Mouse (Mus musculus) mouse trophoblast stem cell (cell line): ENCODE data around the gene Bbx.

ENCODE experiments used
- in situ Hi-C, 2 experiments: fragments of 300-500 bp; cut with MseI, MboI; formaldehyde crosslinking; loops; 2 replicates in 1 of 2; 3 replicates in 1 of 2; pipeline ENCODE4 v1.15.1; 2025

Gene Bbx

DNA sequence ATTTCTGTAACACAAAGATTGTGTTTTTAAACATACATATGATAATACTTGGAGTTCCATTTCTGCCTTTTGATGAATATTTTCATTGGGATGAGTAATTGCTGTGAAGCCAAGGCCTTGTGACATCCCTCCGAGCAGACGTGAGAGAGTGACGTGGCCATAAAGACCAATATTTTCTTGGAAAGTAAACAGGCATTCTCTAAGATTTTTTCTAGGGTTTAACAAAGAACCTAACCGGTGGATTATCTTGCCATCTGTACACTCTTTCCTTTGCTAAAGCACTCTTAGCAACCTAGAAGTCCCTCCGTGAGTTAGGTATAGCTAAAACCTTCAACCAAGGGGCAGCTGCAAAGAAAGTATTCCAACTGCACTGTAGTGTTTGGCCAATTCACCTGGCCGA lies 32.4 kb downstream of the Bbx start:
- in situ Hi-C loops = no loop called here

DNA sequence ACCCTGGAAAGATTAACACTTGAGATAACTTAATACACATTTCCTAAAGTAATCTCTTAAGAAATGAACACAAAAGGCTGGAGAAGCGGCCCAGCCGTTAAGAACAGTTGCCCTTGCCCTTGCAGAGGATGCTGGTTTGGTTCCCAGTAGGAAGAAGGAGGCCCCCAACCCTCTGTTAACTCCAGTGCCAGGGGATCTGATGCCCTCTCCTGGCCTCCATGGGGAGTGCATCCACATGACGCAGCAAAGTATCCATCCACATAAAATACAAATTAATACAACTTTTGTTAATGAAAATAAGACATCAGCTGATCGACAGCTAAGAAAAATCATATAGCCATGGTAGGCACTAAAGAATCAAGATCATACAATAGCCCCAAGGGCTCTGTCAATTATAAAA lies 33.6 kb downstream of the Bbx start:
- in situ Hi-C loops = no loop called here

DNA sequence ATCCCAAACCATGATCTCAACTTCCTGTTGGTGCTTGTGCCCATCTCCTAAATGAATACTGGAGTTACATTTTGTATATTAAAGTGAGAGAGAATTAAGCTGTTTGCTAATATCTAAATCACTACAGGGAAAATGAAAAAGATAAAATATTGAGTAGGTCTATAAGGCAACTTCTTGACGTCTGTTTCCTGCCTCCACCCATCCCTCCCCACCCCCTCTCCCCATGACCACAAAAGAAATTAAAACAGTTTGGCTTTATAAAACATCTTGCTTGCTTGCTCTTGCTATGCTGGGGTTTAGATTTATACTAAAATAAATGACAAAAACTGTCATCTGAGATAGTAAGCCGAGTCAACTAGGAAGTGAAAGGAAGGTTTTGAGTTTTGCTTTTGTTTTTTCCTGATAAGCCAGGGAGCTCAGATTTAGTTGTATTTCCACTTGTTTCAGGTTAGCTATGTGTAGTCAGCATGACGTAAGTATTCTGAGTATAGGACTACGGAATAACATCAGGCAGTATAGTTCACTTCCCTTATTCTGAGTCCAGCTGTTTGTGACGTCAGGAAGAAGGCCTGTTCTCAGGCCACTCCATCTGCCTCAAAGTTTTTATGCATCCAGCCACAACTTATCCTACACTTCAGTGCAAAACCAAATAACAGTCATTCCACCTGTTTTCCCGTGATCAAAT lies 36.1 kb downstream of the Bbx start:
- in situ Hi-C loops = no loop called here

DNA sequence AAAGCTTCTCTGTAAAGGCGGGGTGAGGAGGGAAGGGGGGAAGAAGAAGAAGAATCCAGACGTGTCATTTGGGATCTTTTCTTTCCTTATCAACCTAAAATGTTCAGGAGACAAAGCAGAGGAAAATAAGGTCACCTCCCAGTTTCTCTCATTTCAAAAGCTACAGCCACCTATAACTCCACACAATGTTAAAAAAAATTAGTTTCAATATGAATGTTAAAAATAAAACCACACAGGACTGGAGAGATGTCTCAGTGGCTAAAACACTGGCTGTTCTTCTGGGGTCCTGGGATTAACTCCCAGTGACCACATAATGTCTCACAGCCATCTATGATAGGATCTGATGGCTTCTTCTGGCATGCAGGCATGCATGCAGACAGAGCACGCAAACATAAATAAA lies 43.7 kb downstream of the Bbx start:
- in situ Hi-C loops = no loop called here

DNA sequence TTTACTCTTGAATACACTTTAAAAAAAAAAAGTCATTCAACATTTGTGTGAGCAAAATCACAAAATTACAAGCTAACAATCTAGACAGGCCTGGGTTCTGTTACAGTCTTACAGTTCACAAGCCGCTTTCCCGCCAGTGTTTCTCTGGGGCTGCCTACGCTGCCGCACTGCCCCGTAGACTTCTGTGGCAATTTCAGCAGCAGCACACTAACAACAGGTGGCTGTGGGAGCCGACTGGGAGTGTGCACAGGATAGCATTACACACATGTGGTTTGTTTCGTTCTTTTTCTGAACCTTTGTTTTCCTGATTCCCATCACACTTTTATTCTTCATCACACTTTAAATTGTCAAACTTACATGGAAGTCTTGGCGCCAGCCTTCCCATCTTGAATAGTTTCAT lies 48.6 kb downstream of the Bbx start:
- in situ Hi-C loops = no loop called here

DNA sequence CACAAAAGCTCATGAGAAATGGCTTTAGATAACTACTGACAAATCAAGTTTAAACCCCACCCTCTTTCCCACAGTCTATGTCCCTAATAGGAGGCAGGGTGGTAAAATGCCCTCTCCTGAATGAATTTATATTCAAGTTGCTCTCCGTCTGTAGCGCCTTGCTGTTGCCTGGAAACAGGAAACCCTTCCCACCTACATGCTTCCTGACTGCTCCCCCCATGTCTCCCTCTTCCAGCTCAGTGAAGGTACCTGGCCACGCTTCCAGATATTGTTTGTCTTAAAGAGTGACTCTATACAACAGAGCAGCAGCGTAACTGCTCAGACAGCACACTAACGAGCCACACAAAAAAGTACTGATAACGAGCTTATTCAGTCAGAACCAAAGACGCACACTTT lies 50.8 kb downstream of the Bbx start:
- in situ Hi-C loops = no loop called here

DNA sequence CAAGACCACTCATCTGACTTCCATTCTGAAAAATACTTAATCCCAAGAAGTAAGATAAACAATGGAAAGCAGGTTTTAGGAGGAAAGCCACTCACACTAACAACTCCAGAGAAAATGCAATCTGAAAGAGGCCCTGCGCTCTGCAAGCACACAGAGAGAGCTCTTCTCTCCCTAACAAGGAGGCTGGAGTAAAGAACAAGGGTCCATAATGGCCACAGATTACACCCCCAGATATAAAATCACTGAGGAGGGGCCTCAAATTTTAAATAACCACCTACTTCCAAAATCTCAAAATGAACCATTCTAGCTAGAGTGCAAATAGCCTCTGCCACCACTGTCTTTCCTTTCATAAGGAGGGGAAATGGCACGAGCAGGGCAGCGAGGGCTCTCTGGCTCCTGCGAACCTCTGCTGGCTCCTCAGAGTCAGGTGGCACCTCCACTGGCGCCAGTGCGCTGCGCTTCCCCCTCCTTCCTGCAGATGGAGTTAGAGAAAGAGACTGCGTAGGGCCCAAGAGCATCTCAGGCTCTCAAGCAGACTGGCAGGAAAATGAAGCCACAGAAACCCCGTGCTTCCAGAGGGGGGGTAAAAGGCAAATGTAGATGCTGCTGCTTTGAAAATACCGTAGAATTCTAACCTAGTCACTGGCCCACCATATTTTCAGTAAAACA lies 51.4 kb downstream of the Bbx start:
- in situ Hi-C loops = no loop called here

DNA sequence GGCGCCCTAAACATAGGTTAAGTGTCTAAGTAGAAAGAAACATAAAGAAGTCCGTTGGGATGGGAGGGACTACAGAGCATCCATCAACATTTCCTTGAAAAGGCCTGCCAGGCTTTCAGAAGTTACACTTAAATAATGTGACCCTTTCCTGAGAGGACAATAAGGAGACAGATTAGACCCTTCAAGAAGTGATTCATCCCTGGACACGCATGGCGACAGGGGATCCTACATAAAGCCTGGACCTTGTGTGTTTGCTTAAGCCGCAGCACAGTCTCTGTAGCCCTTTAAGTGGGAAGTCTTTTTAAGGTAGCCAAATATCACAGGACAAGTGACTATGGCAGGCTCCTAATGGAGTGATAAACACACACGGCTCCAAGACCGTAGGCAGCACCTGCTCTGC lies 52.0 kb downstream of the Bbx start:
- in situ Hi-C loops = no loop called here

DNA sequence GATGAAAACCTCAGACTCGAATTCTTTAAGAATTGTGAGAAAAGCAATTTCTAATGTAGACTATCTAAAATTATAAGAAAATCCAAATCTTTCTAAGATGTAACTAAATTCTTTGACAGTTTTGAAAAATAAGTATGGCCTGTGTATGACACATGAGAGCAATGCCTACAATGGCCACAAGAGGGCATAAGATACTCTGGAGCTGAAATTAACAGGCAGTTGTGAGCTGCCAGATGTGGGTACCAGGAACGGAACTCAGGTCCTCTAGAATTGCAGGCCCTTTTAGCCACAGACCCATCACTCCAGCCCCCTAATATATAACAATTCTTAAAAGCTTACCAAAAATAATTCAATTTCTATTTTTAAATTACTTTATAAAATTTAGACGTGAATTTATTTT lies 57.6 kb downstream of the Bbx start:
- in situ Hi-C loops = loop anchor here in 1 of 2 experiments (10.0 kb wide), 1 partner anchor 360 kb away; no protein-coding TSS in a partner anchor

DNA sequence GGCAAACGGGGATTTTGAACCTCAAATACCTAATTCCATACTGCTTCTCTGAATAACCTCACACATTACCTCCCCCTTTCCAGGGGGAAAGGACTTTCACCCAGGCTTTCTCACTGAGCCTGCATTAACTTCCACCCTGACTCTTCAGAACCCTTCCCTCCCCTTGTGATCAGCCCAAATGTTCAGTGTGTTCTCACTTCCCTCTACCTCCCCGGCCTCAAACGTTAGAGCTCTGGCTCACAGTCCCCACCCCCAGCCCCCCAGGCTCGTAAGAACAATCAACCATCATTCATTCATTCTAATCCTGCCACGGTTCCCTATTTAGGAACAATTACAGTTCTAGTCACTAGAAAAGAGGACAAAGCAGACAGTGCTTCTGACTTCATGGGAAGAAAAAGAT lies 58.5 kb downstream of the Bbx start:
- in situ Hi-C loops = loop anchor here in 1 of 2 experiments (10.0 kb wide), 1 partner anchor 361 kb away; no protein-coding TSS in a partner anchor

DNA sequence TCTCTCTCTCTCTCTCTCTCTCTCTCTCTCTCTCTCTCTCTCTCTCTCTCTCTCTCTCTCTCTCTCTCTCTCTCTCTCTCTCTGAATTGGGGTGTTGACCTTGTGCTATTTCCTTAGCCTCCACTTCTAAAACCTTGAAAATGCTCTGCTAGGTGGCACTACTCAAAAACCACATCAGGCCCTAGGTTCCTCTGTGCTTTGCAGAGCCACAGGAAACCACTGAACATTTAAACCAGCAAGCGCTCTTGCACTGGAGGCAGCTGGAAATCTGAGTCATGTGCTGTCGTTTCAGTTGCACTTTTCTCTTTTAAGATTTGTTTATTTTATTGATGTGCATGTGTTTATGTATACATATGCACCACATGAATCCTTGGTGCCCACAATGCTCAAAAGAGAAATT lies 59.6 kb downstream of the Bbx start:
- in situ Hi-C loops = loop anchor here in 1 of 2 experiments (10.0 kb wide), 1 partner anchor 362 kb away; no protein-coding TSS in a partner anchor

DNA sequence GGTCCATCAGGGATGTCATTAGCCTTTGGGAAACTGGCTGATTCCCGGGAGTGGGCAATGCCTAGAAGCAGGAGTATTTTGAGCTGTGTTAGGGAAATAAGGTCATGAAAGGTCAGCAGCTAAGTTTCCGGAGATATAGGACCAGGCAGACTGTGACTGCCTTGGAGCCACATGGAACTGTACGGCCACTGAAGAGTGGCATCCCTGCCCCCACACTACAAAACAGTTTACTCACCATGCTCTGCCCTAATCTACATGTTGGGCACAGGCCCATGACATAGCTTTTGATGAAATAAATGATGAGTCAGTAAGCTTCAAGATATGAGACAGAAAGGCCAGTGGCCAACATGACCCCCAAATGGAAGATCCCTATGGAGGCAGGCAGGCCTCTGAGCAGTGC lies 60.7 kb downstream of the Bbx start:
- in situ Hi-C loops = loop anchor here in 1 of 2 experiments (10.0 kb wide), 1 partner anchor 363 kb away; no protein-coding TSS in a partner anchor

DNA sequence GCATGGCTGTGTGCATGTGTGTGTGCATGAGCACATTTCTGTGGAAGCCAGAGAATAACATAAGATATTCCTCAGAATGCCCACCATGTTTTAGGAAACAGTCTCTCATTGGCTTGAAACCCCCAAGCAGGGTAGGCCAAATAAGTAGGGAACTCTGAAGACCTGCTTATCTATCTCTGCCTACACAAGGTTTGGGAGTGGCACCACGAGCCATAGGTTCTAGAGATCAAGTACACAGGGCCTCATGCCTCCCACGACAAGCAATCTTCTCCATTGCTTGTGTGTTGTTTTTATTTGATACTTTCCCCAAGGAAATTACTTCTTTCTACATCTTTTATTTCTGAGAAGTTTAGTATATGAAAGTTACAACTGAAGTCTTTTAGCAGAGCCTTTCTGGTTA lies 61.8 kb downstream of the Bbx start:
- in situ Hi-C loops = loop anchor here in 1 of 2 experiments (10.0 kb wide), 1 partner anchor 364 kb away; no protein-coding TSS in a partner anchor

DNA sequence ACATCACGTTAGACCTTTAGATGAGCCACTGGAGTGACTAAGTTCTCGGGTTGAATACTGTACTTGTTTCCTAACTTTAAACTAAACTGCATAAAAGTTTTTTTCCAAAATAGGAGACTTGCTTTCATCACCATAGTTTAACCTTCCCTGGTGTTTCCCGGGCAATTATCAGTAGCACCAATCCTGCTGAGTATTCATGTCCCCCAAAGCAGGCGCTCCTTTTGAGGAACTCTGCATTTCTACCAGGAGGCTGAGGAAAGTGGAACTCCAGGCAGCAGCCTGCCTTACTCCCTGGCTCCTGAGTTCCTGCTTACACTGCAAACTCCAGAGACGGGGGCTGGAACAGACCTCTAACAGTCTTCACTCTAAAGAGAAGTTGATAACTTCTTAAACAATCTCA lies 65.6 kb downstream of the Bbx start:
- in situ Hi-C loops = no loop called here

DNA sequence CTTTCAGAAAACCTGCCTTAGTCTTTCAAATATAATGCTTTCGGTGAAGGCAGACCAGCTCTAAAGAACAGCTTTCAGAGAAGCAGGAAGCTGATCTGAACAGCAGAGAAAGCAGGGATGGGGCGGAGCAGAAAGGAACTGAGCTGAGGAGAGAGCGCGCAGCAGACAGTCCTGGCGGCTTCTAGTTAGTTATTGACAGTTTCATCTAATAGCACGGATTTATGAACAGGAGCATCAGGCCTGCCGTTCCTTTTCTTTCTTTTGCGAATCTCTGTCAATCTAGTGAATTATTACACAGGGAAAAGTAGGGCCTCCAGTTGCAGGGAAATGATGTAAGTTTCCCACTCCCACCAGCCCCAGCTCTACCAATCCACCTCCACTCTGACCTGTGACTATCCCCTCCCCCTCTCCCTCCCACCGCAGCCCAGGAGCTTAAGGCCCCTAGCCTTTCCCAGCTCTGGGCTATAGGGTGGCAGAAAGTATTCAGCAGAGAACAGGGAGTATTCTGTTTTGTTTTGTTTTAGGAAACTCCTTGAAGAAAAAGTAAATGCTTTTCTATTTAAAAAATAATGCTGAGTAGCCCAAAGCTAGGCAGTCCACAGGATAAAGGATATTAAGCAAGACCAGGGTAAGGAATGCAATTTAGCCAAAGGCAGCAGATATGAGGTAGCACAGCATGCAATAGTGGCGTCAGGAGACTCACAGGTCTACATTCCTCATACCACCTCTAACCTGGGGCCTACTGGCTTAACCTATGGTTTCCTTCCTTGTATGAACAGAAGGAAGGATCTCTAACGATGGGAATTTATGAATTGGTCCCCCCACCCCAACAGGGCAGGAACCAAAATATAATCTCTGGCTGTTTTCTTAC lies 67.8 kb downstream of the Bbx start:
- in situ Hi-C loops = no loop called here

DNA sequence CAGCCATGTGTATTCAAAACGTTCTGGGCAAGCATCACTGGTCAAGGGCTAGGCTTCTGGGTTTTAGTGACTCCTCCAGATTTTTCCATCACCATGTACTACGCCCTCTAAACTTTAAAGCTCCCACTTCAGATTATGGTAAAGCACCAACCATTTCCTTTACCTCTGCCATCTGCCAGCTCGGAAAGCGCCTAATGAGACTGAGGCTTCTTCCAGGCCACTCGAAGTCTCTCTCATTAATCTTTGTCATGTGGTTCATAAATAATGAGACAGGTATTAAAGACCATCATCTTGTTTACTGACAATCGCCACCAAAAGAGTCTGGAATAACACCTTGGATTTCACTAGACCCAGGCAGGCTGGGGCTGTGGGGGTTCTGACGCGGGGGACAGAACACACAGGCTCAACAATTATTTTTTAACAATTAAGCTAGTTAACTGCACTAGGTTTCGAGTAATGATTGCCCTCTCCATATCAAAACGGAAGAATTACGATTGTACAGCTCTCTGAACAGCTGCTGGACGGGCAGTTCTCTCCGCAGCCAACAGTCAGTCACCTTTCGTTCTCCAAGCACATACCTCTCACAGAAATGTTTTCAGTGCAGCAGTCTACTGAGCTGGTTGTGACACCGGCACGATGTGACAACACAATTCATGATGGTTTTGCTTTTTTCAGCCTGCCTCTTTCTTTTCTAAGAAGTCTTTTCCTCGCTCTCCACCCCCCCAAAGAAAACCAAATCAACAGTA lies 68.6 kb downstream of the Bbx start:
- in situ Hi-C loops = no loop called here

DNA sequence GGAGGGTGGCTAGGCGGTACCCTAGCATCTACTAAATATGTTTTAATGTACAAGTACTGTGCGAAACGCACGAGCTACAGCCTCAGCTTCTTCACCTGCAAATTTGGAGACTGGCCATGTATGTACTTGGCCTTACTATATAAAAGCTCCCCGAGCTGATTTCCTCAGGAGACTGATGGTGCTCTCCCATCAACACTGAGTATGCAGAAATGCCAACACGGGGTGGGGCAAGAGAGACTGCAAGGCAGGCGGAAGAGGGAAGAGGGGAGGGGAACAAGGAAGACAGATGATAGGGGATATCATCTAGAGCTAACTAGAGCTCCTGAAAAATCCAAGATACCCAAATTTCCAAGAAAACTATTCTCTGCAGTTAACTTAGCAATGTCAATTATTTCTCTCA lies 71.6 kb downstream of the Bbx start:
- in situ Hi-C loops = no loop called here

DNA sequence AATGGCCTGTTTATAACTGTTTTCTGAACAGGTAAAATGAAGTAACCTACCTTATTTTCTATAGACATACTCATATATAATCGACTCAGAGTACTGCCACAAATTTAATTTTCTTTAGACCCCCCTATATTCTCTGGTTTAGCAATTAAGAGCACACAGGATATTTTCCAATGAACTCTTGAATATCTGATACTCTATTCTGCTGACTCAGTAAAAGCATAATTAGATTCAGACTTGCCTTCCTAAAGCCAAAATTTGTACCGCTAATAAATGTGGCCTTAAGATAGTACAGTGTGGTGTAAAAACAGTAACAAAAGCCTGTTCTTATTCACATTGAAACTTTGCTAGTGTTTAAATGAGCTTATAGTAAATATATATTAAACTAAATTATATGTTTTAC lies 102.5 kb downstream of the Bbx start:
- in situ Hi-C loops = no loop called here

DNA sequence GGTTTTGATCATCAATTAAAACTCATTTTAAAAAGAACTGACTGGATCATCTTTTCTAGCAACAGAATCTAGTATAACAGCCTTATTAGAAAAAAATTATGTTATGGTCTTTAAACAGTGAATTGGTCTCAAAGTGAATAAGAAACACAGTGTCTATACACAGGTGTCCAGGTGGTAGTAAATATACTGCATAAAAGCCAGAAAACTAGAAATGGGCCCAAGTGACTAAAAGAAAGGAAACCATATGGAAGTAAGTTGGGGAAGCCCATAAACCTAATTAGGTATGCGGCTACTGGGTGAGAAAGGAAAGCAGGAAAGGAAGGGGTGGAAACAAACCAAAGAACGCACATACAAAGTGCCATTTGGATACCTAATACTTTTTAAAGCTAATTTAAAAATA lies 107.4 kb downstream of the Bbx start:
- in situ Hi-C loops = no loop called here

DNA sequence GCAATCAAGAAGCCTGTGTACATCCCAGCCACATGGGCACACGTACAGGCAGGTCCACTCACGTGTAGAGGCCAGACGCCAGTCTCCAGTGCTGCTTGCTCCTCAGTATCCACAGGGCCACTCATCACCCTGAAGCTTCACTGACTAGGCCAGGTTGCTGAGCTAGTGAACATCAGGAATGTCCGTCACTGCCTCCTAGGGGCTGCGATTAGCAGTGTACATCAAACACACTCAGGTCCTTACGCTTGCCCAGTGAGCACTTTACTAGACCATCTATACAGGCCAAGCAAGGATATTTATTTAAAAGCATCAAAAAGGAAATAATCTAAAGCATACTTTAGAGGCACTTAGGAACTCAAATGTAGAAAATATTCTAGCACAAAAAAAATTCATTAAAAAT lies 107.9 kb downstream of the Bbx start:
- in situ Hi-C loops = no loop called here

DNA sequence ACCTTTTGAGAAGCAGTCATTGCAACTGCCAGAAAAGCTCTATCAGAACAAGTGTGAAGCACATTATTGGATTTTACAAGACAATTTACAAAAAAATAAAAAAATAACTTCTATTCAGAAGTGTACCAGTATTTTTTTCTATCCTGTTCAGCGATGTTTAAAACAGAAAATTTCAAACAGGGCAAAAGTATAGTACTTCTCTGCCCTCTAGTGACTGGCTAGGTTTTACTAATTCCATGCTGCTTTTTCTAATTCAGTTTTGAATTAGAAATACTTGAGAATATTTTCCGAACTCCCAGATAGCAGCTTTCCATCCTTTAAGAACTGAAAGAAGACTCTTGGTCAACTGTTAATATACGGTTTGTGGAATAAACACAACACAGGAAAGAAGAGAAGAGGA lies 110.8 kb downstream of the Bbx start:
- in situ Hi-C loops = no loop called here

DNA sequence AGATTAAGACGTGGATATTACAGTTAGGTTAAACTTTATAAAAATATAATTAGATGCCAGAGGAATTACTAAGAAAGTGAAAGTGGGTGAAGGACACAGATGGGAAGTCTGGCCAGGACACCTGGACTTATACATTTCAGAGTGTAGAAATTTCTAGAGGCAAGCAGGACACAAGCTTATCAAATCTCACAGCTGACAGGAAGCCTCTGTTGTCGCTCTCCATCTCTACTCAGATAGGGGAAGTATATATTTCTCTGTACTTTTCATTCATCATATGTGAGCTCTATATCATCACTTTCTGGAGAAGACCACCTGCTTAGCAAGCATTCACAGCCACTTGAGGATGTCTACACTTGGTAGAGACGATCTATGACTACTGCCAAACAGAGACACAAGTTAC lies 113.9 kb downstream of the Bbx start:
- in situ Hi-C loops = no loop called here
